Mouse (Mus musculus) NIH3T3 (cell line): Measurements from ENCODE around the gene Gm10392.

ENCODE experiments used
- DNase-seq: peaks from one replicate; pipeline ENCODE4 v3.0.0-alpha.2; 2012; ENCODE audit warnings: low read depth

Gene Gm10392

DNA sequence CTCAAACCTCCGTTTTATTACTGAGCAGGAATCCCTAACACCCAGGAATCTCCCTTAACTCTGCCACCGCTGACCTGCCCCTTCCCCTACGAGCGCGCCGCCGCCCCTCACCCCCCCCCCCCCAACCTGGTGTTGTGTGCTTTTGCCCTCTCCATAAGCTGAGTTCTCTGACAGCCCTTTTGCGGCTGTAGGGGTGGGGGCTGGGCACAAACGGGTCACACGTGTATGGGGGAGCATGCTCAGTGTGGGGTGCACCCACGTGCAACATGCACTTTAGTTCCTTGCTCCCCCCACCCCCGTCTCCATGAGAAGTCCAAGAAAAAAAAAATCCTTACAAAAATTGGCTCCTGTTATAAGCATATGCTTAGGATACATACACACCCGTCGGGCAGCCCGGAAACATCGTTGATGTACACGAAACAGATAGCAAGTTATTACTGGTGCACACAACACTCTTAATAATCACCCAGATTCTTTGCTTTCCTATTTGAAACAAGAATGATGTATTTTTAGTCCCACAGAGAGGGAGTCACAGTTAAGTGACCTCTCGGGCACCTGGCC lies 26.6 kb downstream of the Gm10392 start:
- peak; percentile 60 for DNase-seq

DNA sequence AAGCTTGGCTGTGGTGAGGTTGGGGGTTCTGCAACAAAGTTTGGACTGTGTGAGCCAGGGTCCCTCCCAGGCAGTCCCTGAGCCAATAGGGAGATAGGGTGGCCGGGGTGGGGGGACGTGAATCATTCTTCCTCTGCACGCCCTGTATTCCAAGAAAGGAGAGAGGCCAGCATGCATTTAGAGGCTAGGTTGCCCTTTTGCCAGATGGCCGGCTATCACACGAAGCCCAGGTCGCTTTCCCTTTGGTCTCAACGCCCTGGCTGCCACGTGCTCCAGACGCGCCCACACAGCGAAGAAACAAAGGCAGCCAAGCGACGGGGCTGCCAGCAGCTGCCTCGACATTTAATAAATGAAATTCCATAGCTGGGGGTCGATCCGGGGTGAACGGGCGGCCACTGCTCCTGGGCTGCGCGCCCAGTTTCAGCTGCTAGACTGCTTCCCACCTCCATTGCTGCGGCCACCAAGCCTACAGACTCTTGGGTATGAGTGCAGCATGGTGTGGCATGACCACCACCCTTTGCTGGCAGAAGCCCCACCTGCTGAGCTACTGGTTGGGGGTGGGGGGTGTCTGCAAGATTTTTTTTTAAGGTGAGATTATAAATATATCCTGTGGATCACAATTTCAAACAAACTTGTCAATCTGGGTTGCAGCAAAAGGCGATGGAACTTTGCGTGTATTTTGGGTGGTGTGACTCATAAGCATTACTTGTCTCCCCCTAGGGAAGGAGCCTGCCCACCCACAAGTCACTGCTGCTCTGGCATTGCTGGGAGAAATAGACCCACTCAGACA lies 27.3 kb downstream of the Gm10392 start:
- DNase-seq, result peak; percentile 90

- peak; percentile 96 for DNase-seq
These were observed 27.9 kb downstream of the Gm10392 start for GRCm38 (mm10) chr11:77491123-77491501.

DNA sequence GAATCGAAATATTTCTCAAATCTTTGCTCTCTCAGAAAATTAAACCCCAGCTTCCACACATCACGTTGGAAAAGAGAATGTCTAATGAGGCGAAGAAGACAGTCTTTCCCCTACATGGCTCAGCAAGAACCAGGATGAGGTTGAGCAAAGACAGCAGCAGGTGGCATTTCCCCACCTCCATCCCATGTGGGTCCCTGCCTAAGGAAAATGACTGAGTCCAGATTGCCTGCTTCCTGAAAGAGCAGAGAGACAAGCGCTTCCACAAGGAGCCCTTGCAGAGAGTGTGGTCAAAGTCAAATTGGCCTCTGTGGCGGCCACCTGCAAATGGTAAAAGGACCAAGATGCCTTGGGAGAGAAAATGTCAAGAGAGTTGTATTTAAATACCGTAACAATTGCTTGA lies 28.5 kb downstream of the Gm10392 start:
- DNase-seq, result no peak

GRCm38 (mm10) chr11:77489591-77490235 lies 29.3 kb downstream of the Gm10392 start, which contains the start of gene Ankrd13b:
Gene Ankrd13b (minus strand): TSS chr11:77489678.
- peak; percentile 82 for DNase-seq

DNA sequence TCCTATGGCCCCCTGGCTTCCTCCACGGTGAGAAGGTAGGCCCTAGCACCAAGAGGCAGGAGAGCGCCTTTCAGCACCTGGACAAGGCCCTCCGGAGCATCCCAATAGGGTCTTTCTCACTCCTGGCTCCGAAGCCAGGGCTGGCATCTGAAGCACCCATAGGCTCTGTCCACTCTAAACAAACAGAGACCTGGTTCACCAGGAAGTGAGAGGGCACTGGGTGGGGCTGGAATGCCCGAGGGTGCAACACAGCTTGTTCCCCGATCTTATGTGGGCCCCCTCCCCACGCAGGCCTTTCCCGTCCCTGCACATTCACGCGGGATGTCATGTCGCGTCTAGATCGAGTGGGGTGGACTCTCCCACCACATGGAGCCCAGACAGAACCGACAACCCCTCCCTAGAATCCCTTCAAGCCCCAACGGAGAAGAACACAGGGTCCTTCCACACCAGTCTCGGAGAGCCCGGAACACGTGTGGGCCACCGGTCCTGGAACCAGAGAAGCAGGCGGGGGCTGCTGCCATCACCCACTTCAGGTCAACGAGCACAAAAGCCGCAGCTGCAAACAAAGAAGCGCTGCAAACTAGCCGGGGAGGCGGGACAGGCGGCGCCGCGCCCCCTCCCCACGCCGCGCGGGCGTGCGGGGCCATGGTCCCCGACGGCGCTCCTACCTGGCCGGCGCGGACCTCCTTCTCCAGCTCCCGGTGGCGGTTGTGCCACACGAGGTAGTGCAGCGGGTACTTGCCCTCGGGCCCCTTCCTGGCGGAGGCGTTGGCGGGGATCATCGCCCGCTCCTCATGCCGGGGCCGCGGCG lies 30.0 kb downstream of the Gm10392 start:
- DNase-seq, result peak; percentile 34

DNA sequence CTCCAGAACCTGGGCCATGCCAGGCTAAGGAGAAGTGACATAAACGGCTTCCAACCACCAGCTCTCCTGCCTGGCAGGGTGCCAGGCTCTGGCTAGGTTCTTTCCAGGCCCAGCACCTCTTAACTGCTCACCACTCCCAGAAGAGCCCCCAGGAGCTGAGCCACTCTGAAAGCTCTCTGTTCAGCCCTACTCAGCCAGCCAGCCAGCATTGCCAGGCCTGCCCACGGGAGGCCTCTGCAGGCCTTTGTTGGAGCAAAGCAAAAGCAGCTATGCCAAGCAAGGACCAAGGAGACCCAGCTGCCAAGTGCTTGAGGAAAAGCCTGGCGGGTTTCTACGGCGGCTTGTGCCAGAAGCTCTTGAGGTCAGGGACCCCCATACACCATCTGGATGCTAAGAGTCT lies 32.2 kb downstream of the Gm10392 start:
- DNase-seq, result peak; percentile 60

DNA sequence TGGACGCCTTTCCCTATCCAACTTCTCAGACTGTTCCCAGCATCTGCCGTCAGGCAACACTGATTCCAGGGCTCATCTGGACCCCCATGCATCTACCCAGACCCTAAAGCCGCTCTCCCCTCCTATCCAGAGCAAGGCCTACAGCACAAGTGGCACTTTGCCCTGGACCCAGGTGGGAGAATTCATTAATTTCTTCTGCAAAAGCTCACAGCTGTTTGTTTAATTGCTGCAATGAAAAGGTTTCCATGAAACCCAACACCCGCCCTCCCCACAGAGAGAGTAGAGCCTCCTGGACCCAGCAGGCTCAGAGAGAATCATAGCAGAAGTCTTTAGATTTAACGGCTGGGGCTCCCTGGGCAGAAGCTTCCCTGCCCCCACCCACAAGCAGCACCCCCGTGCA lies 33.8 kb downstream of the Gm10392 start:
- no peak for DNase-seq

GRCm38 (mm10) chr11:77483510-77484255 lies 35.3 kb downstream of the Gm10392 start:
- DNase-seq, result no peak

DNA sequence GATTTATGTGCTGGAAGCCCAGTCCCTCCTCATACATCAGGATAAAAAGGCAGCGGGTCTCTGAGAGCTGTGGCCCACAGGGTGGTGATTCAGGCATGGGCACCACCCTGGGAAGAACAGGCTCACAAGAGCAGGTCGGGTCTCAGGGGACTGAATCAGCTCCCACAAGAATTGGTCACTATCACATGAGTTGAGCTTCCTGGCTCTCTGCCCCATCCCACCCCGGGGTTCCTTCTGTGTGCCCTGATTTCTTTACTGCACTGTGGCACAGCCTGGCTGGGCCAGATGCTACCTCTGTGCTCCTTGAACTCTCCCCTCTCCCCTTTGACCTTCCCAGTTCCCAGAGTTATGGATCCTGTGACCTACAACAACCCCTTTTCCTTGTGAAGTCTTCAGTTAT lies 36.0 kb downstream of the Gm10392 start:
- DNase-seq, result peak; percentile 53

- DNase-seq, result no peak
These were observed 42.1 kb downstream of the Gm10392 start for GRCm38 (mm10) chr11:77476895-77477294.

- no peak for DNase-seq
These were observed 42.8 kb downstream of the Gm10392 start for GRCm38 (mm10) chr11:77476216-77476615.

- no peak for DNase-seq
These were observed 46.2 kb downstream of the Gm10392 start for GRCm38 (mm10) chr11:77472775-77473174.

DNA sequence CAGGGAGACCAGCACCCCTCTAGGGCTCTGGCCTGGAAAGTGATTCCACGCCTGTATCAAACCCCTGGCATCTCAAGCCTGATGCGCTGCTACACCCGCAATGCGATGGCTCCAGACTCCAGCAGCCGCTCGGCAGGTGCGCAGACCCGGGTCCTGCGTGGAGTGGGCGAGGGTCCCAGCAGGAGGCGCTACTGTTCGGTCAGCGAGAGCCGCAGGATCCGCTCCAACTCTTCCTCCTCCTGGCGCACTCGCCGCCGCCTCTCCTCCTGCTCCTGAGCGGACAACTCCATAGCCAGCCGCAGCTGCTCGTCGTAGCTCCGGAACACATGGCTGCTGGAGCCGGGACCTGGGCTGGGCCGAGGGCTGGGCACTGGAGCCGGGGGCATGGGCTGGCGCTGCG lies 47.6 kb downstream of the Gm10392 start:
- DNase-seq, result no peak

- no peak for DNase-seq
These were observed 50.6 kb downstream of the Gm10392 start for GRCm38 (mm10) chr11:77468397-77468796.

DNA sequence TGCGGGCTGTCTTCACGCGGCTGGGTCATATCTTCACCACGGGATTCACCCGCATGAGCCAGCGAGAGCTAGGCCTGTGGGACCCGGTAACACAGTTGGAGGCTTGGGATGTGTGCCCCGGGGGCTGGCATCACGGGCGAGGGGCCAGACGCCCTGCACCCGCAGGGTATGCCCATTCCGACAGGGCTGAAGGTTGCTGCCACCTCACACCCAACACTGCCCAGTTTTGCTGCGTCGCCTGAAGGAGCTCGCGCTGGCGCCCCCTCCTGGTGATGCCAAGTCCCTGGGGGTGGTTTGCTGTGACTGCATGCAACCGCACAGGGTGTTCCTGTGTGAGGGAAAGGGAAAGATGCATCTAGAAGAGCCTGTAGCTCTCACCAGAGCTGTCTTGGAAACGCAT lies 51.2 kb downstream of the Gm10392 start:
- peak; percentile 54 for DNase-seq

DNA sequence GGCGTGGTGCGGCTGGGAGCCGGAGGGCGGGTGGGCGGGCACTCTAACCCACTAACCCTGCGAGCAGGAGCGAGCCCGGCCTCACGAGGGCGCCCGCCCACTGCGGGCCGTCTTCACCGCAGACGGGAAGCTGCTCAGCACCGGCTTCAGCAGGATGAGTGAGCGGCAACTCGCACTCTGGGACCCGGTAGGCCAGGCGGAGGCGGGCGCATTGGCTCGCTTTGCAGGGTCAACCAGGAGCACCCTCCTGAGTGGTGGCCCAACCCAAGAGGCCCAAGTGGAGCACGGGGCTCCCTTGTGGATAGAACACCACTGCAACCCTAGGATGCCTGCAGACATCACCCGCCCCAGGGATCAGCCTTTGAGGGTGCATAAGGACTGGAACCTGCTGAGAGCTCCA lies 51.8 kb downstream of the Gm10392 start:
- DNase-seq, result peak; percentile 48
